Mouse (Mus musculus) kidney, embryonic 15.5 days (tissue): ENCODE data around the gene Iqsec1. TPM values are rescaled to one million over a fixed set of nuclear protein-coding genes. Genes with fewer than 3 reads are reported as not detected.
A peak's percentile ranks its signal among the peaks of the same experiment; 100 is the strongest.

Experiments used
- ATAC-seq: fragments of 200-750 bp; cut with Nextera tagmentation; replicated peaks from 2 replicates; pipeline ENCODE4 v1.8.0; 2017; ENCODE audit warnings: moderate TSS enrichment; ENCODE audit not compliant: low FRiP score
- H3K27ac ChIP-seq: fragments of 300-500 bp; sonication (generic); 2 replicates; pipeline ENCODE4 v1.5.1; 2015; ENCODE audit warnings: mild to moderate bottlenecking, inconsistent platforms
- H3K27me3 ChIP-seq: fragments of 300-500 bp; sonication (generic); 2 replicates; pipeline ENCODE4 v1.6.1; 2015; ENCODE audit warnings: inconsistent platforms
- H3K36me3 ChIP-seq: fragments of 300-500 bp; sonication (generic); 2 replicates; pipeline ENCODE4 v1.6.1; 2015; ENCODE audit warnings: inconsistent platforms
- H3K4me1 ChIP-seq: fragments of 300-500 bp; sonication (generic); 2 replicates; pipeline ENCODE4 v1.6.1; 2015; ENCODE audit warnings: inconsistent platforms
- H3K4me2 ChIP-seq: fragments of 300-500 bp; sonication (generic); 2 replicates; pipeline ENCODE4 v1.6.1; 2015; ENCODE audit warnings: moderate library complexity, mild to moderate bottlenecking, inconsistent platforms
- H3K4me3 ChIP-seq: fragments of 300-500 bp; sonication (generic); replicated peaks from 2 replicates; pipeline ENCODE4 v1.5.1; 2015; ENCODE audit warnings: mild to moderate bottlenecking, inconsistent platforms
- H3K9ac ChIP-seq: fragments of 300-500 bp; sonication (generic); 2 replicates; pipeline ENCODE4 v1.6.1; 2015; ENCODE audit warnings: mild to moderate bottlenecking, inconsistent platforms
- H3K9me3 ChIP-seq: fragments of 300-500 bp; sonication (generic); replicated peaks from 2 replicates; pipeline ENCODE4 v1.6.1; 2016; ENCODE audit warnings: inconsistent platforms
- WGBS: fragments of 180-500 bp; shearing (Covaris S2); methylation state at CpG from one replicate; pipeline ENCODE4 v1.1.7; 2015; ENCODE audit warnings: mixed read lengths; 5-methylcytosine and 5-hydroxymethylcytosine counted together
- polyA plus RNA-seq: library from polyadenylated mRNA; unstranded; fragments of >200 nt; fragmentation: Nextera tagmentation; extraction: Ambion mirVana; gene quantifications from 2 replicates; pipeline ENCODE4 v1.2.1, GENCODE M21; 2015

Gene Iqsec1
- polyA plus RNA-seq, 1 experiment from 2014 or later, result 10.8 TPM

DNA sequence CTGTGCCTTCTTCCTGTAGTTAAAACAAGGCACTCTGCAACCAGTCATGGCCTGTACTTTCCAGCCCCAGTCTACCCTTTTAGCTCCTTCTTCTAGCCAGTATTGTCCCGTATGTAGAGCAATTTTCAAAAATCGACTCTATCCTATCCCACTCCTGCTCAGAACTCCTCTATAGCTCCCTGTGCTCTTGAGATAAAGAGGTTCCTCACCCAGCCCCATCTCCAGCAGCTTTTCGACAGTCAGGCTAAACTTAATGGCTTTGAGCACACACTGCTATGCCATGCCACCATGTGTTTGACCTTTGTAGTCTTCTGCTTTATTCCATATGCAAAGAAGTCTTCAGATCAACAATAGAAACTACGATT, 247.4 kb downstream of the Iqsec1 start:
- no peak for ATAC-seq
- WGBS, result 84% methylated on average over 4 of the region's 4 CpGs

DNA sequence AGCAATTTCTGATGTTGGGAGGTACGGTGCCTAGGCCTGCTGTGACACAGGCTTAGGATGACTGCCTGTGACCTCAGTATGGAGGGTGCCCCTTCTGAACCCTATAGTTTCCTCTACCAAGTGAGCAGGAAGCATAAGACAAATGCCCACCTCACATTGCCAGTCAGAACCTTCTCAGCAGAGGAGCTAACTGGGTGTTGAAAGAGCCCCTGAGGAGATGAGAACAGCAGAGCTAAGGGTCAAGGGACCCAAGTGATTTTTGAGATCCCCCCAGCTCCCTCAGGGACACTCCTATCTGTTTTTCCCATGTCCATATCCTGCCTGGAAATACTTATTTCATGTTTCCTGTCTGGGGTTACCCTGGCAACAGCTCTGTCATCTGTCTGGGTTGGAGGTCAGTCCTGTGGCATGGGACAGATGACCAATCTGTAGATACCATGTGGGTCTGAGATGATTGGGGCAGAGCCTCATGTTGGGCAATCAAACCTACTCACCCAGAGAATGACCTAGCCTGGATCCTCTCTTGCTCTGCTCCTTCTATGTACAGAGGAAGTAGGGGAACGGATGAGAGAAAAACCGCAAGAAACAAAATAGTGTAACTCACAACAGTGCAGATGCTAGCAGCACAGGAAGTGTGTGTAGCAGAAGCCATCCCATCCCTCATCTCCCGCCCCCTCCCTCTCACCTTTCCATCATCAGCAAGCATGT, 248.0 kb downstream of the Iqsec1 start:
- Histone ChIP-seq H3K36me3 (no peaks in the 10 kb centered on the region), H3K4me3 (no peak overlapping the region), H3K4me1 (peaks cover 18% of the 10 kb centered on the region), H3K4me2 (no peak overlapping the region), H3K9ac (no peak overlapping the region), H3K27ac (no peak overlapping the region), H3K27me3 (peaks cover 2% of the 10 kb centered on the region; the same call in 1 of the 2 replicates), H3K9me3 (no peaks in the 10 kb centered on the region)
- WGBS, result 73% methylated on average over 4 of the region's 4 CpGs
- ATAC-seq, result no peak

More for the DNA sequence above, 247.4 kb downstream of the Iqsec1 start:
- Histone ChIP-seq H3K9me3 (no peaks in the 10 kb centered on the region), H3K27me3 (no peaks in the 10 kb centered on the region), H3K4me3 (no peak overlapping the region), H3K27ac (no peak overlapping the region), H3K9ac (no peak overlapping the region), H3K4me1 (peaks cover 12% of the 10 kb centered on the region), H3K36me3 (no peaks in the 10 kb centered on the region), H3K4me2 (no peak overlapping the region)

DNA sequence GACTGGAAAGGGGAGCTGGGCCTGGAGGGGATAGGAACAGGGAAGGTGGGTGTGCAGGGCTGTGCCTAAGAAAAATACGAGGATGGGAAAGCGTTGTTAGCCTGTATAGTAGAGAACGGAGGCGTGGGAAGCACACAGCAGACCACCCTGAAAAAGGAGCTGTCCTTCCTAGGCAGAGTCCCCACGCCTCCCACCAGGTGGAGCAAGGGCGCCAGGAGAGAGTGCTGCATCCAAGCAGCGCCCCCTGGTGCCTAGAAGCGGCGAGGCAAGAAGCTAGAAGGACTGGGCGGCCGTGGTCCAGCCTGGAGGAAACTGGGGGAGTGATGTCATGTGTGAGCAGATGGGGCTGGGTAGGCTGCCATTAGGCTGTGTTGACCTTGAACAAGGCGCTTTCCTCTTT, 251.1 kb downstream of the Iqsec1 start:
- H3K9ac ChIP-seq, result peak overlapping the region; percentile 60
- peak overlapping the region; percentile 79 for H3K4me3 ChIP-seq
- ATAC-seq, result peak; percentile 82
- H3K36me3 ChIP-seq, result no peaks in the 10 kb centered on the region
- H3K4me1 ChIP-seq, result peaks cover 28% of the 10 kb centered on the region
- H3K27me3 ChIP-seq, result peaks cover 6% of the 10 kb centered on the region; the same call in 1 of the 2 replicates
- peak overlapping the region; percentile 93 for H3K4me2 ChIP-seq
- H3K9me3 ChIP-seq, result no peaks in the 10 kb centered on the region
- 2% methylated on average over 12 of the region's 12 CpGs for WGBS
- H3K27ac ChIP-seq, result peak overlapping the region; percentile 78

DNA sequence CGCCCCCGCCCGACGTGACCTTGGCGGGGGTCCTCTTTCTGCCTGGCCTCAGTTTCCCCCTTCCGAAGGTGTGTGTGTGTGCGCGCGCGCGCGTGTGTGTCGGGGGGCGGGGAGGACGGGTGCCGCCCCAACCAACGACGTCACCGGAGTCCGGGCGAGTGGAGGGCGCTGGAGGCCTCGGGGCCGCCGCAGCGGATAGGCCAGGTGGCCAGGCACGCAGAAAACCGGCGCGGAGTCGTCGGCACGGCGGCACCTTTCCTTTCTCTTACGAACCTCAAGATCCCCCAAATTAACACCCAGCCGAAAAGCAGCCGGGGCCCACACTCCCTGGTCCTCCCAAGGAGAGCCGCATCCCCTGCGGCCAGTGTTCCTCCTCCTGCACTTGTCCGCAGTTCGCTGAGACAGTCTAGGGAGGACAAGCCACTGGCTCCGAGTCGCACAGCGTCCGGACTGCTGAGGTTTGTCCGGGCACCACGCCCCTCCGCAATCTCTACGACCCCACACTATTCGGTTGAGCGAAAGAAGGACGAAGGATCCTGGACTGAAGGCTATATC, 251.7 kb downstream of the Iqsec1 start:
- peak overlapping the region; percentile 78 for H3K27ac ChIP-seq
- no peaks in the 10 kb centered on the region for H3K36me3 ChIP-seq
- 0% methylated on average over 52 of the region's 52 CpGs for WGBS
- H3K9ac ChIP-seq, result peak overlapping the region; percentile 60
- H3K4me1 ChIP-seq, result peaks cover 28% of the 10 kb centered on the region
- peaks cover 6% of the 10 kb centered on the region; the same call in 1 of the 2 replicates for H3K27me3 ChIP-seq
- H3K9me3 ChIP-seq, result no peaks in the 10 kb centered on the region
- peak overlapping the region; percentile 79 for H3K4me3 ChIP-seq
- H3K4me2 ChIP-seq, result peak overlapping the region; percentile 93
- peak; percentile 55 for ATAC-seq

DNA sequence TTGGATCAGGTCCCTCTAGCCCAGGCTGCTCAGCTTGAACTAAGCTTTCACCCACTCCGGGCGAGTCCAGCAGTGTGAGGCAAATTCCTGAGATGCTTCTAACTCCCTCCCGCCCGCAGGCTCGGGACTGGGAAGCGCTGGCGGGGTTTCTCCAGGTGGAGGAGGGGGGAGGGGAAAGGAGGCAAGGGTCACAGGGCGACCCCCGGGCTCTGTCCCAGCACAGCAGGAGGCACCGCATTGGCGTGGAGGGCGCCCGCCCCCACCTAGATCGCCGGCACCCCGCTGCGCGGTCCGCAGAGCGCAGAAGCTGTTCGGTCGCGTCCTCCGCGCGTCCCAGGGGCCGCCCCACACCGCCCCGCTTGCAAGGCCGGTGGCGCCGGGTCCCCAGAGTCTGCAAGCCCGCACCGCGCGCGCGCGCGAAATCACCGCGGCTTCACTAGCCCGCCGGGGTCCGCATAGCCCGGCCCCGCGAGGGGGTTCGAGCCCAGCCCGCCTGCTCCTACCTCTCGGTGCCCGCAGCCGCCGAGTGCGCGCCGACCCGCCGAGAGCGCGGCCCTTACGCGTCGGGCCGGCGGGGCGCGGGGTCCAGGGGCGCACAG, 252.3 kb downstream of the Iqsec1 start:
- H3K9ac ChIP-seq, result peak overlapping the region; percentile 60
- H3K4me1 ChIP-seq, result peaks cover 32% of the 10 kb centered on the region
- WGBS, result 1% methylated on average over 46 of the region's 69 CpGs
- H3K27ac ChIP-seq, result peak overlapping the region; percentile 78
- peaks cover 6% of the 10 kb centered on the region; the same call in 1 of the 2 replicates for H3K27me3 ChIP-seq
- no peaks in the 10 kb centered on the region for H3K36me3 ChIP-seq
- ATAC-seq, result peak; percentile 65
- no peaks in the 10 kb centered on the region for H3K9me3 ChIP-seq
- peak overlapping the region; percentile 79 for H3K4me3 ChIP-seq
- peak overlapping the region; percentile 93 for H3K4me2 ChIP-seq

DNA sequence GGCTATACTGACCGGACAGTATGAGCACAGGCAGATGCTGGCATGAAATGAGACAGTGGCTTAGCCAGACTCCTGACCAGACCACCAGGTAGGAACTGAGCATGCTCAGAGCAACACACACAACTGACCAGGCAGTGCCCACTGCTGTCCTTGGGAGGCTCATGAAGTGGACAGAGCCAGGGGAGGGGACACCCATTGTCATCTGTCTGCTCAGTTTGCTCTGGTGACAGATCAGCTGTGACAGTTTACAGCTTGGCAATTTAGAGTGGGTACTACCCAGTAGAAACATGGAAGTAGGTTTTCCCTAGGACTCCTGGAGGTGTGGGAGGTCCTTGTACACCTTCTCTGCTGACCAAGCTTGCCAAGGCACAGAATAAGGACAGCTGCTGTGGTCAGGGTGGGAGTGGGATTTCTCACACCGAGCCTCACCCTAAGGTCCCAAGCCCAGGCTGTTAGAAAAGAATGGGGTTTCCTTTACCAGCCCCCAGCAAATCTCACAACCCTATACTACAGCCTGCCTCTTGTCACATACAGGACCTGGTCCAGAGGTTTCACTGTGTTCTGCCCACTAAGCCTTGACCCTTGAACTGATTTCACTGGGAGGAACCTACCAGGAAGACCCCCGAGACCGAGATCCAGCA, 253.0 kb downstream of the Iqsec1 start:
- H3K36me3 ChIP-seq, result no peaks in the 10 kb centered on the region
- peak overlapping the region; percentile 60; the same call in 1 of the 2 replicates for H3K9ac ChIP-seq
- 0 out of 2 replicates have a peak, but pooled peaks have one; percentile 1 for ATAC-seq
- H3K4me3 ChIP-seq, result peak overlapping the region; percentile 79
- 28% methylated on average over 4 of the region's 4 CpGs for WGBS
- H3K4me2 ChIP-seq, result peak overlapping the region; percentile 93
- peaks cover 39% of the 10 kb centered on the region for H3K4me1 ChIP-seq
- H3K9me3 ChIP-seq, result no peaks in the 10 kb centered on the region
- H3K27ac ChIP-seq, result peak overlapping the region; percentile 78
- H3K27me3 ChIP-seq, result peaks cover 6% of the 10 kb centered on the region; the same call in 1 of the 2 replicates

DNA sequence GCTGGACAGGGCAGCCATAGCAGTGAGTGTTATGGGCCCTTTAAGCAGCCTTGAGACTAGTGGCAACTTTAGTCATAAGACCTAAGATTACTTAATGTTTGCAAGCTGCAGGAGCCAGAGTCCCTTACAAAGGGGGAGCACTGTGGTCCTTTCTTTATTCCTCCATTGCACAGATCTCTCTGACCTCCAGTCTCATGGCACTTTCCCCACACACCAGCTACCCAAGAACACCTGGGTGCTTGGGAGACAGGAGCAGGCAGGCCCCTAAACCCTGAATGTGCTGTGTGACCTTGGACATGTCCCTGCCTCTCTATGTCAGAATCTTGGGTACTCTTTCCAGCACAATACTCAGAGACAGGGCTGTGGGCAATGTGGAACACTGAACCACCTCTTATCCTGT, 253.7 kb downstream of the Iqsec1 start:
- H3K9ac ChIP-seq, result no peak overlapping the region
- peaks cover 6% of the 10 kb centered on the region; the same call in 1 of the 2 replicates for H3K27me3 ChIP-seq
- no peaks in the 10 kb centered on the region for H3K9me3 ChIP-seq
- no peak overlapping the region for H3K4me2 ChIP-seq
- H3K4me1 ChIP-seq, result peaks cover 42% of the 10 kb centered on the region
- H3K36me3 ChIP-seq, result no peaks in the 10 kb centered on the region
- H3K27ac ChIP-seq, result no peak overlapping the region
- H3K4me3 ChIP-seq, result no peak overlapping the region
- ATAC-seq, result no peak

DNA sequence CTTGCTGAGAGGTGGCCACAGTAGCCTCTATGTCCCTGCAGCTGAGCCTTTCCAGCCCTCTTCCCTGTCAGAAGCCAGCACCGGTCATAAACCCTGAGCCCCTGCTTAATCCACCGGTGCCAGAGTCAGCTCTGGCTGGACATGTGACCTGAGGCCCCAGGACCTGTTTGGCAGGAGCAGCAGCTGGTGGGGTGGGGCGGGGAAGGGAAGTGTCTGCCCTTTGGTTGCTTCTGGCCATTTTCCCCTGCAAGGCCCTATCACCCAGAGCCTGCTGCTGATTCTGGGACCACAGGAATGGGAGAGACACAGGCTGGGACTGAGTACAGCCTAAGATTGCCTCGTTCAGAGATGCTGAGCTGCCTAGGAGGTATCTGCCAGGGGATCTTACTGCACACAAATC, 257.2 kb downstream of the Iqsec1 start:
- H3K9me3 ChIP-seq, result no peaks in the 10 kb centered on the region
- no peak overlapping the region for H3K9ac ChIP-seq
- H3K27ac ChIP-seq, result no peak overlapping the region
- 18% methylated on average over 4 of the region's 4 CpGs for WGBS
- no peak overlapping the region for H3K4me2 ChIP-seq
- no peak for ATAC-seq
- no peaks in the 10 kb centered on the region for H3K36me3 ChIP-seq
- peaks cover 6% of the 10 kb centered on the region; the same call in 1 of the 2 replicates for H3K27me3 ChIP-seq
- H3K4me3 ChIP-seq, result no peak overlapping the region
- peaks cover 50% of the 10 kb centered on the region for H3K4me1 ChIP-seq

DNA sequence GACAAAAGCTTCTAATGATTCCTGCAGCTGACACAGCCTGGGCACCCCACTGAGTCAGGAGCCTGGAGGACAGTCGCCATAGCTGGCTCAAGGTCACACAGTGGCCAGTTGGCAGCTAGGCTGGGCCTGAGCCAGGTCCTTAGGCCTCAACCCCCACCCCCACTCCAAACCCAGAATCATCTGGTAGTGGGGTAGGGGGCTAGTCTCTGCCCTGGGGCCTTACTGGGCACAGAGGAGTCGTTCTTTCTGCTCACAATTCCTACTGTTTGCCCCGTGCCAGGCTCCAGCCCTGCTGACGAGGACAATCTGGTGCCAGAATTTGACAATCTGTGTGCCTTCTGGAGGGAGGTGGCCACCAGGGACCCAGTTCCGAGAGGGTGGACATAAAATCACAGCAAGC, 258.7 kb downstream of the Iqsec1 start:
- Histone ChIP-seq H3K9ac (no peak overlapping the region), H3K27me3 (no peaks in the 10 kb centered on the region), H3K9me3 (no peaks in the 10 kb centered on the region), H3K4me3 (no peak overlapping the region), H3K36me3 (no peaks in the 10 kb centered on the region), H3K27ac (0 out of 2 replicates have a peak overlapping the region, but pooled peaks have one; percentile 13), H3K4me1 (peaks cover 46% of the 10 kb centered on the region), H3K4me2 (no peak overlapping the region)
- ATAC-seq, result no peak
- 66% methylated on average over 5 of the region's 5 CpGs for WGBS

DNA sequence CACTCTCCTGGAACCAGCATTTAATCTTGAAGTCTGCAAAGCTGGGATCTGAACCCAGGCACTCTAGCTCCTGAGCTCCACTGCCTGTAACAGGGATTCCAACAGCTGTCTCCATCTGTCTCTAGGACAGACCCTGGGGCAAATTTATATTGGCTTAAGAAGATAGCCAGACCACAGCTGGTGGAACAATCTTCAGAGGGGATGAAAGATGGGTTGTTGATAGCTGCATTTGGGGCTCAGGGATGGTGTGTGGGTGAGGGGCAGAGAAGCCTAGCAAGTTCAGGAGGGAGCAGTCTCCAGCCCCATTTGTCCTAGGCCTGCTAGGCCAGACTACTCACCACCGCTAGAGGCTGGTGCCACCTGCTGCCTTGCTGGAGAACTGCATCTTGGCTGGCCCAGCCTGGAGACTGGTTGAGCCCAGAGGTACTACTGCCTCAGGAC, 260.0 kb downstream of the Iqsec1 start:
- 0% methylated on average over 1 of the region's 1 CpGs for WGBS

DNA sequence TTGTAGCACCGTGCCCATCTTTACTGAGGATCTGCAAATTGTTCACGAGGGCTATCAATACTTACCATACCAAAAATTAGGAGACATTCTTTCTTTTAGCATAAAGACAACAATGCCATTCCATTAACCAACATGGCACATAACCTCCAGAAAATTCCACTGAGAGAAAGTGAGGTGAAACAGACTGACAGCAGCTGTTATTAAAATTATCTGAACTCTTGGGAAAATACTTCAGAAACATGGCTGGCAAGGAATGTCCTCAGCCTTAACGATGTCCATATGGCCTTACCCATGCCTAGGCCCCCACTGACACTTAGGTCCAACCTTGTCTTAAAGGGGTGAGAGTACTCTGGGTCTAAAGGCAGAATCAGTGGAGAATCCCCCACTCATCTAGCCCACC, 260.7 kb downstream of the Iqsec1 start:
- WGBS, result 83% methylated on average over 3 of the region's 3 CpGs
- H3K4me3 ChIP-seq, result no peak overlapping the region
- ATAC-seq, result no peak

More for the DNA sequence above, 260.0 kb downstream of the Iqsec1 start:
- H3K4me3 ChIP-seq, result no peak overlapping the region
- H3K27me3 ChIP-seq, result no peaks in the 10 kb centered on the region
- H3K4me2 ChIP-seq, result no peak overlapping the region
- H3K27ac ChIP-seq, result peak overlapping the region; percentile 2; the same call in 1 of the 2 replicates
- no peaks in the 10 kb centered on the region for H3K9me3 ChIP-seq
- peaks cover 46% of the 10 kb centered on the region for H3K4me1 ChIP-seq
- ATAC-seq, result peak; percentile 85
- H3K36me3 ChIP-seq, result no peaks in the 10 kb centered on the region
- H3K9ac ChIP-seq, result no peak overlapping the region

DNA sequence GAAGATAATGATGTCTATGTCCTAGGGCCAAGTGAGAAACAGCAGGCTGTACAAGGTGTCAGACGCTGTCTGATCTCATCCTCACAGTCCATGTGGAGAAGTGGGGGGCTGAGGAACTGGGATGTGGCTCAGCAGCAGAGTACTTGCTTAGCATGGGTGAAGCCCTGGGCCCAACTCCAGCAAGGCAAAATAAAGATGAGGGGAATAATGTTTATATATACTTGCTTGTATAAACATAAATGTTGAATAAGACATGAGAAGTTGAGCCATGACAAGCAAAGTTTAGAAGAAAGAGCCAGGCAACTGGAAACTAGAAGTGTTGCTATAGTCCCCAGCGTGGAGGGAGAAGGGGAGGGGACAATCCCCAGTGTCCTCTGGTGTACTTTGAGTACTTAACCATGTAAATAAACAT, 261.8 kb downstream of the Iqsec1 start:
- Histone ChIP-seq H3K36me3 (no peaks in the 10 kb centered on the region), H3K4me2 (no peak overlapping the region), H3K4me1 (peaks cover 46% of the 10 kb centered on the region), H3K27ac (no peak overlapping the region), H3K4me3 (no peak overlapping the region), H3K9me3 (no peaks in the 10 kb centered on the region), H3K9ac (no peak overlapping the region), H3K27me3 (no peaks in the 10 kb centered on the region)
- no peak for ATAC-seq
- 61% methylated on average over 2 of the region's 2 CpGs for WGBS

More for the DNA sequence above, 260.7 kb downstream of the Iqsec1 start:
- Histone ChIP-seq H3K9me3 (no peaks in the 10 kb centered on the region), H3K9ac (no peak overlapping the region), H3K27ac (no peak overlapping the region), H3K36me3 (no peaks in the 10 kb centered on the region), H3K27me3 (no peaks in the 10 kb centered on the region), H3K4me2 (no peak overlapping the region), H3K4me1 (peaks cover 46% of the 10 kb centered on the region)
